Mouse (Mus musculus) kidney, postnatal 36 days (tissue): Measurements from ENCODE around the gene Ucp3.

ENCODE experiments used
- DNase-seq, 2 experiments: peaks; one replicate each; pipeline ENCODE4 v3.0.0; 2021 to 2022; ENCODE audit warnings: mixed read lengths in 2 of 2

The Ucp3 gene

GRCm38 (mm10) chr7:100501027-100501843, 28.4 kb downstream of the Ucp3 start:
- DNase-seq: peak in 1 of 2 experiments; percentile 17

GRCm38 (mm10) chr7:100501844-100502373, 29.1 kb downstream of the Ucp3 start:
- DNase-seq: no peak

GRCm38 (mm10) chr7:100502374-100502922, 29.7 kb downstream of the Ucp3 start:
- DNase-seq: no peak

DNA sequence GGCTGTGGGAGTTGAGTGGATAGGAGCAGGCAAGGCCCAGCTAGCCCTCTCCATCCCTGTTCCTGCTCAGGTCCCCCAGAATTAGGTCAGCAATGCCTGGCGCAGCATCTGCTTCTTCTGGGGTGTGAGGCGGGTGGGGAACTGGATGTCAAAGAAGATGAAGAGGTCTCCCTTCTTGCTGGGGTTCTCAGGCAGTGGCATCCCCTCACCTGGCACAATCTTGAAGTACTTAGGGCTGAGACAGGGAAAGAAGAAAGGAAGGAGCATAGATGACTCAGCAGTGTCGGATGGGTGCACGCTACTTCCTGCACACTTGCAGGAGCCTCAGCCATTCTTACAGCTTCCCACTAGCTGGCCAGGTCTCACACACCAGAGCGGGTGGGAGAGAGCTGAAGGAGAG, 30.3 kb downstream of the Ucp3 start:
- no peak for DNase-seq

- peak; percentile 34 for DNase-seq
These were observed 32.1 kb downstream of the Ucp3 start for GRCm38 (mm10) chr7:100504740-100505487.

DNA sequence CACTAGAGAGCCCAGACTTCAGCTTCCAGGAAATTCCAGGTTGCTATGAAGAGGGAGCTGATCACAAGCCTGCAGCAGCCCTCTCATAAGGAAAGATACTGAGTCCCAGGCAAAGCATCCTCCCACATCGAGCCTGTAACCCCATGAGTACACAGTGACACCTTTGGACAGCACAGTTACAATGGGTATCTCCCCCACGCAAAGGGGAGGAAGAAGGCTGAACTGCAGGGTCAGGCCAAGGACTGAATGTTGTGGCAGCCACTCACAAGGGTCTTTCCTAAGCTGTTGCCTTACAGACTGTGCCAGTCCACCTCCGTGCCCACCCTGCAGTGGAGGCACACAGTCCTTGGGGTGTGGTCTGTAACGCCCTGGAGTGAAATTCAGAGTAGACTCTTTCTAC, 33.7 kb downstream of the Ucp3 start:
- DNase-seq: no peak

- no peak for DNase-seq
These were observed 35.9 kb downstream of the Ucp3 start for GRCm38 (mm10) chr7:100508670-100509069.

DNA sequence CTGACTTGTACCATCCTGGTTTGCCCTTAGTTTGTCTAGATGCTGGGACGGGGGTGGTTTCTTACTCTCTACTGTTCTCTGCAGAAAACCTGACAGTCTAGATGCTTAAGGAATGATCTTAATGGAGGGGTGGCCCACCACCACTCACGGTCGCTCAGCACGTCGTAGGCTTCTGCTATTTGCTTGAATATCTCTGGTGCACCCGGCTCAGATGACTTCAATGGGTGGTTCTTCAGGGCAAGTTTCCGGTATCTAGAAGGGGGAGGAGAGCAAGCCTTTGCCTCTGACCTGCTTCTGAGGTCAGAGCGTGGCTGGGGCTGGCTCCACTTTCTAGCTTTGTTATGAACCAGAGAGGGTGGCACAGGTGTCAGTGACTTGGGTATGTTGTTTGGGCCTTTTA, 38.8 kb downstream of the Ucp3 start:
- no peak for DNase-seq

DNA sequence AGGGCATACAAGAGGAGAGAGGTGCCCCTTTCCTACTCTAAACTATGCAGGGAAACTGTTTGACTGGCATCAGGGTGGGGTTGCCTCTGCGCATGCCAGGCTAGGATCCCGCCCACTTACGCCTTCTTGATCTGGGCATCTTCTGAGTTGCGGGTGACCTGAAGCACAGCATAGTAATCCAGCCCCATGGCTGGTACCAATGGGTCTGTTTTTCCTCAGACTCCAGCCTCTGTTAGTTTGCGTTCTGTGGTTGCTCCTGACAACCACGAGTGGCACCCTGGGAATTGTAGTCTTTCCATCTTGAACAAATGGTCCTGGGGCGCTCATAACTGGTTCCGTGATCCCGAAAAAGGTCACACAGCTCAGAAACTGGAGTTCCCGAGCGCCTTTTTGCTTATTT, 41.8 kb downstream of the Ucp3 start, which contains the start of gene Dnajb13:
Dnajb13 (minus strand) TSS at position 388 of the 400 bp plus-strand sequence.
- DNase-seq: no peak

DNA sequence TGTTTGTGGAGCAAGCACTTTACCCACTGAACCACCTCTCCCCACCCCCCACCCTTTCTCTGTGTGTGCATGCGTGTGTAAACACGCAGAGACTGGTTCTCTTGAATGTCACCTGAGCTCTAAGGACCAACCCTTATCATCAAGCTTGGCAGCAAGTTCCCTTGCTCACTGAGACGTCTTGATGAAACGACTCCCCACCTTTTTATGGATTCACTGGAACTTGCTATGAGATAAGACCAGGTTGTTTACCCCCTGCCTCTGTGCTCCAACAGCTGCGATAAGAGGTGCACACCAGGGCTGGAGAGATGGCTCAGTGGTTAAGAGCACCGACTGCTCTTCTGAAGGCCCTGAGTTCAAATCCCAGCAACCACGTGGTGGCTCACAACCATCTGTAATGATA, 47.4 kb downstream of the Ucp3 start:
- DNase-seq: no peak

- DNase-seq: peak; percentile 67 to 89
These were observed 48.0 kb downstream of the Ucp3 start for GRCm38 (mm10) chr7:100520663-100521285.

DNA sequence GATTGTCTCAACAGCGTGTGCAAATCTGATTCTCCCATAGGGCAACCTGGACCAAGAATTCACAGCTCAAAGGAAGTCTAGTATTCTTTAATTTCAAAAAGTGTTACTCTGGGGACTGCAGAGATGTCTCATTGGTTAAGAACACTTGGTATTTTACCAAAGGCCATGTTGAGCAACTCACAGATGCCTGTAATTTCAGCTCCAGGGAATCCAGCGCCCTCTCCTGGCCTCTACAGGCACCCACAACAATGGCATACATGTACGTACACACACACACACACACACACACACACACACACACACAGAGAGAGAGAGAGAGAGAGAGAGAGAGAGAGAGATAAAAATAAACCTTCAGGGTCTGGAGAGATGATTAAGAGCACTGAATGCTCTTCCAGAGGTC, 49.4 kb downstream of the Ucp3 start:
- no peak for DNase-seq

DNA sequence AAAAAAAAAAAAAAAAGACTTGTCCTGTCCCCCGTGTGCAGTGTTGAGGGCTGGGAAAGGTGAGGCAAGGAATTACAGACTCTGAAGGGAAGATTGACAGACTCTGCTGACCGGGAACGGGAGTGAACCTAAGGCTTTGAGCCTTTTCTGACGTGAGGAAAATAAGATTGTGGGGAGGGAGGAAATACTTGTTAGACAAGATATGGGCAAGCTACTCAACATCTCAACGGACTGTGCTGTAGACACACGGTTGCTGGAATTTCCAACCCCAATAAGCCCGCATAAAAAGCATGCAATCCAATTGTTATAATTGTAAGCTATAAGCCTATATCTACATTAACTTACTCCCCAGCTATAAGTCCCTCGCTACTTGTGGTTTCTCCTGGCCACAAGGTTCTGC, 51.9 kb downstream of the Ucp3 start:
- DNase-seq: no peak

DNA sequence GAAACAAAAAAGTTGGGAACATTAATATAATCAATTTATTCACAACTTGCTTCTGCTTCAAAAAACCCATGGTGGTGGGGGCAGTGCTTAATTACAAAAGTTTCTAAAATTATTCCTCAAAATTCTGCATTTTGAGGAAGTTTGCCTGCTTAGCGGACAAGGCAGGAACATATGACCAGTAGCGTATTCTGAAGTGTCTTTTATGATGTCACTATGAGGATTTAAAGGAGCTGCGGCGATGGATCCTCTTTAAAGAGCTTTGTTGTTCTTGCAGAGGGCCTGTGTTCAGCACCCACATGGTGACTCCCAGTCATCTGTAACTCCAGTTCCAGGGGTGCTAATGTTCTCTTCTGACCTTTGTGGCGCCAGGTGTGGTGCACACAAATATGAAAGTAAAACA, 58.0 kb downstream of the Ucp3 start:
- DNase-seq: no peak

GRCm38 (mm10) chr7:100533503-100533902, 60.7 kb downstream of the Ucp3 start:
- no peak for DNase-seq

GRCm38 (mm10) chr7:100534216-100534615, 61.4 kb downstream of the Ucp3 start:
- no peak for DNase-seq

DNA sequence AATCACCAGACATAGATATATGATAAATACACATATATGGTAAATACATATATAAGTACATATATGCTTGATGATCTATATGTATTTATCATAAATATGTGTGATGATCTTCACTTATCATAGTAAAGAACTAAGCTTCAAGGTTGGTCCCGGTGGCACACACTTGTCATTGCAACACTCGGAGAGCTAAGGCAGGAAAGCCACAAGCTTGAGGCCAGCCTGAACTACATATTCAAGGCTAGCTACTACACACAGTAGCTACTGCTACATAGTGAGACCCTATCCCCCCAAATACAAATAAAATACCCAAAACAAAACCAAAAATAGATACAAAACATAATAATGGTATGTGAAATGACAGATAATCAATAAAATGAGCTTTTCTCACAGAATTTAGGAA, 63.0 kb downstream of the Ucp3 start:
- no peak for DNase-seq
